Mouse (Mus musculus): ENCODE measurements at regions not wholly inside any gene's neighbourhood (a gene's known extent, or its start where the extent isn't known, plus 50 kb on each side); places are given as distances from the start of the nearest gene placed in this dataset.

GRCm38 (mm10) chr2:159760806-159761205, 573.2 kb downstream of the Gm826 start:
- WGBS = 86% methylated on average over 6 of the region's 6 CpGs
- TF ChIP-seq CTCF (IDR thresholded peaks at IDR 0.05; ENCODE audit: insufficient read depth, low read length) (no peak), POLR2A (IDR thresholded peaks at IDR 0.05; ENCODE audit: borderline replicate concordance, extremely low read depth, low read depth, low read length) (no peak)
- H3K4me3 ChIP-seq (replicated peaks; ENCODE audit: extremely low read depth, low read depth, low read length) = no peak overlapping the region
- DNase-seq = no peak
- no peaks in the 10 kb centered on the region for H3K4me1 ChIP-seq (ENCODE audit: control insufficient read depth, insufficient read depth, low read length)

GRCm38 (mm10) chr2:159763115-159763514, 570.8 kb downstream of the Gm826 start:
- no peak for DNase-seq
- no peaks in the 10 kb centered on the region for H3K4me1 ChIP-seq (ENCODE audit: control insufficient read depth, insufficient read depth, low read length)
- TF ChIP-seq POLR2A (IDR thresholded peaks at IDR 0.05; ENCODE audit: borderline replicate concordance, extremely low read depth, low read depth, low read length) (no peak), CTCF (IDR thresholded peaks at IDR 0.05; ENCODE audit: insufficient read depth, low read length) (no peak)
- H3K4me3 ChIP-seq (replicated peaks; ENCODE audit: extremely low read depth, low read depth, low read length) = no peak overlapping the region
- 30% methylated on average over 6 of the region's 6 CpGs for WGBS
